Mouse (Mus musculus) kidney, adult 2 months (tissue): ENCODE data around the gene Gm4792.

Experiments used
- CTCF ChIP-seq: fragments of 200-500 bp; conservative IDR thresholded peaks from 2 replicates; pipeline ENCODE4 v1.5.1; 2011; ENCODE audit warnings: low read depth, mild to moderate bottlenecking, control low read depth, low read length, moderate library complexity, mixed read lengths; ENCODE audit not compliant: insufficient read depth, insufficient read length
- POLR2A ChIP-seq: fragments of 200-500 bp; IDR thresholded peaks from one replicate; pipeline ENCODE4 v1.6.1; 2011; ENCODE audit warnings: low read depth, low read length, control low read depth

- no peak for TF ChIP-seq POLR2A
- TF ChIP-seq CTCF = no peak
These were observed 13.7 kb upstream of the Gm4792 start for GRCm38 (mm10) chr10:94312007-94312715.
